Mouse (Mus musculus): ENCODE data around the gene Dusp6. TPM values are rescaled to one million over a fixed set of nuclear protein-coding genes. Genes with fewer than 3 reads are reported as not detected.

The Dusp6 gene
- total RNA-seq, 2 experiments from 2014 or later: 64.9 to 66.7 TPM

GRCm38 (mm10) chr10:99235081-99235480, 27.9 kb upstream of the Dusp6 start:
- Histone ChIP-seq H3K4me3 (no peak overlapping the region), H3K27ac (no peak overlapping the region)
- no peak for DNase-seq (ENCODE audit: low spot score in 2 of 2)
- TF ChIP-seq CTCF (conservative IDR thresholded peaks at IDR 0.05): no peak

- DNase-seq (ENCODE audit: low spot score in 2 of 2): no peak
- Histone ChIP-seq H3K27ac (no peak overlapping the region), H3K4me3 (no peak overlapping the region)
- no peak for TF ChIP-seq CTCF (conservative IDR thresholded peaks at IDR 0.05)
These were observed 25.7 kb upstream of the Dusp6 start for GRCm38 (mm10) chr10:99237205-99237832.

GRCm38 (mm10) chr10:99238537-99238936, 24.5 kb upstream of the Dusp6 start:
- no peak for DNase-seq (ENCODE audit: low spot score in 2 of 2)
- no peak for TF ChIP-seq CTCF (conservative IDR thresholded peaks at IDR 0.05)
- no peak overlapping the region for H3K4me3 ChIP-seq
- no peak overlapping the region for H3K27ac ChIP-seq

GRCm38 (mm10) chr10:99241284-99241828, 21.7 kb upstream of the Dusp6 start:
- 0 out of 2 replicates have a peak overlapping the region, but pooled peaks have one; percentile 51 for H3K27ac ChIP-seq
- TF ChIP-seq CTCF (conservative IDR thresholded peaks at IDR 0.05): no peak
- DNase-seq (ENCODE audit: low spot score in 2 of 2): no peak

DNA sequence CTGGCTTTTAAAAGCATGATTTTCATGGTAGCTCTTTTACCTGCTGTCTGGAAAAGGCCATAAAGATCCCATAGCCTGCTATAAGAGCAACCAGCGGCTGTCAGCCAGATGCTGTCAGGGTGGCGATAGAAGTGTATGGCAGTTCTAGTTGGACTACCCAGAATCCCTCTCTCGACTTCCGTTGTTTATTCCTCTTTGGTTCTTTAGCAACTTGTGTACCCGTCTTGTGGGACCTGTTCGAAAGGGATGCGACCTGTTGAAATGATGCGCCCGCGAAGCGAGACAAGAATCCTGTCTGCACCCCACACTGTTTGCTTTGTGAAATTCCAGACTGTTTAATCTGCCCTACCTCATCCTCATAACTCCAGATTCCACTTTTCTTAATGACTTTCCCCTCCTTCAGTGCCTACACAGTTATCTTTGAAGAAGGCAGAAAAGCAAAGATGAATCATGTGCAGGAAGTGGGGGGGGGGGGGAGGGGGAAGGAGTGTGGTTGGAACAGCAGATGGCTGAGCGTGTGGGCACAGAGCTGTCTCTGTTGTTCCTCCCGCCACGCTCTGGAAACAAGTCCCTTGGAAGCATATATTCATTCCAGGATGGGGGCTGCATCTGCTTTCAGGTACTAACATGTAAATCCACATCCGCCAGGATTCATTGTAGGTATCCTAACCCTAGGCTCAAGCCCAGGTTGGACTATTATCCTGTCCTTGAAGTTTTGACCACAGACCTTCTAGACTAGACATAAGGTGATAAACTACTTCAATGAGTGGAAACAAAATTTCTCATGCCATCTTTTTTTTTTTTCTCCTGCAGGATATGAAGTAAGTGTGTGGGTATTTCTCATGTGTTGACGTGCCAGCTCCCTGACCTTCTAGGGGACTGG, 21.0 kb upstream of the Dusp6 start:
- peak in 1 of 2 experiments; percentile 45 for DNase-seq (ENCODE audit: low spot score in 2 of 2)
- no peak overlapping the region for H3K4me3 ChIP-seq
- peak overlapping the region; percentile 55; the same call in 1 of the 2 replicates for H3K27ac ChIP-seq
- TF ChIP-seq CTCF (conservative IDR thresholded peaks at IDR 0.05): no peak

More at GRCm38 (mm10) chr10:99241284-99241828, 21.7 kb upstream of the Dusp6 start:
- no peak overlapping the region for H3K4me3 ChIP-seq

DNA sequence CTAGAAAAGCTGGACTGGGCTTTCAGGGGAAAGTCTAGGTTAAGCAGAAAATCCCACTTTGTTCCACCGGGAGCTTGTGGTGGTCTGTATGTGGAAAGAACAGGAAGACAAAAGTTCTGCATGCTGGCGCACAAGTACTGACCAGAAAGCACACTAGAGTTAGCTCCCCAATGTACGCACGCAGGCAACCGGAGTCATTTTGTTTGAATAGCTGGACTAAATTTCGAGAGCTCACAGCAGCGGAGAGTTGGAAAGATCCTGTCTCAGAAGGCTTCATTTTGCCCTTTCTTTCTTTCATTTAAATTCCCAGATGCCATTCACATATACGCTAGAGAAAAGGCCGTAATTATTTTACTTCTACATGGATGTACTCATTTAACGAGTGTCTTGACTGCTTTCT, 20.3 kb upstream of the Dusp6 start:
- H3K4me3 ChIP-seq: no peak overlapping the region
- peak overlapping the region; percentile 55; the same call in 1 of the 2 replicates for H3K27ac ChIP-seq
- no peak for TF ChIP-seq CTCF (conservative IDR thresholded peaks at IDR 0.05)
- no peak for DNase-seq (ENCODE audit: low spot score in 2 of 2)

- Histone ChIP-seq H3K27ac (no peak overlapping the region), H3K4me3 (no peak overlapping the region)
- TF ChIP-seq CTCF (conservative IDR thresholded peaks at IDR 0.05): no peak
- DNase-seq (ENCODE audit: low spot score in 2 of 2): no peak
These were observed 19.0 kb upstream of the Dusp6 start for GRCm38 (mm10) chr10:99243907-99244489.

- Histone ChIP-seq H3K27ac (no peak overlapping the region), H3K4me3 (no peak overlapping the region)
- TF ChIP-seq CTCF (conservative IDR thresholded peaks at IDR 0.05): no peak
- DNase-seq (ENCODE audit: low spot score in 2 of 2): no peak
These were observed 18.3 kb upstream of the Dusp6 start for GRCm38 (mm10) chr10:99244655-99245260.

DNA sequence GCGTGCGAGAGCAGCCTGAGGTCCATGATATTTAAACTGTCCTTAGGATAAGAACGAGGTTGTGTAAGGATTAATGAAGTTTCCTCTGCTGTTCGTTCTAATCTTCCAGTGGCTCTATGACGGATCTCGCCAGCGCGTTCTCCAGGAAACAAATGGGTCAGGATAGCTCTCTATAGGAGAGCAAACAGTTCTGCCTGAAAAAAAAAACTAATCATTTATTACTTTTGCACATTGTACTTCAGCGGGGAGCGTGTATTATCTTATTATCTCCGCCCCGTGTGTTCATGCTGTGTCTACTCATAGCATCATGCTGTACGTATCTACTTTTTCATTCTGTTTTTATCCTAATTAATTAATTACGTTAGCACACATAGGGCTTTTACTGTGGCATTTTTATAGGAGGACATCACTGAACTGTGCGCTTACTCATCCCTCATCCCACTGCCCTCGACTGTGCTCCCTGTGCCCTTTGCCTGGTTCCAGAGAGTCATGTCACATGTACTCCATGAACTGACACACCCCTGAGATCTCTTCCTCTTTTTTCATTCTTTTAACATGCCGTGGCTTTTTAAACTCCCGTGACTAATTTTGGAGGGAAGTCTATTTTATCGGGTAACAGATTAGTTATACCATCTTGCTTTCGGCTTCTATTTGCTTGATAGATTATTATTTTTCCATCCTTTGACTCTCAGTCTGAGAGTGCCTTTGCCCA, 16.1 kb upstream of the Dusp6 start:
- no peak for TF ChIP-seq CTCF (conservative IDR thresholded peaks at IDR 0.05)
- no peak for DNase-seq (ENCODE audit: low spot score in 2 of 2)
- no peak overlapping the region for H3K4me3 ChIP-seq
- H3K27ac ChIP-seq: no peak overlapping the region

GRCm38 (mm10) chr10:99250874-99251281, 12.2 kb upstream of the Dusp6 start:
- Histone ChIP-seq H3K4me3 (no peak overlapping the region; the same call in 1 of the 2 replicates), H3K27ac (peak overlapping the region; percentile 52; the same call in 1 of the 2 replicates)
- no peak for DNase-seq (ENCODE audit: low spot score in 2 of 2)
- TF ChIP-seq CTCF (conservative IDR thresholded peaks at IDR 0.05): no peak

DNA sequence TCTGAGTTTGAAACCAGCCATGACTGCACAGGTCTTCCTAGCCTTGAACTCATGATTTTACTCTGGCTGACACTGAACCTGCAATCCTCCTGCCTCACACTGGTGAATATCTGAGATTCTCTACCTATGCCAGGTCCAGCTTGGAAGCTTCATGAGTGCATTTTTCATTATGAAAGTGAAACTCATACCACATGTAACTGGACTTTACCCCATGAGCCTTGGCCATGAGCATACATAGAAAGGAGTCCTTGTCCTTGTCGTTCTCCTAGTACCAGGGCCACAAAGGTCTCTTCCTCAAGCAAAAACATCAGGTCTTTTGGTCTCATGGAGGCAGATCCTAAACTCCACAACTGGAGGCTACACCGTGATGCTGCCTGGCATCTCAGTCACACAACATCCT, 9.6 kb upstream of the Dusp6 start:
- Histone ChIP-seq H3K27ac (no peak overlapping the region), H3K4me3 (no peak overlapping the region)
- DNase-seq (ENCODE audit: low spot score in 2 of 2): no peak
- no peak for TF ChIP-seq CTCF (conservative IDR thresholded peaks at IDR 0.05)

Data from layer of hippocampus, adult 2 months (tissue).